Mouse (Mus musculus) heart, postnatal 36 days (tissue): ENCODE measurements at regions not wholly inside any gene's neighbourhood (a gene's known extent, or its start where the extent isn't known, plus 50 kb on each side); places are given as distances from the start of the nearest gene placed in this dataset.

Experiments used
- DNase-seq, 2 experiments: peaks; one replicate each; pipeline ENCODE4 v3.0.0; 2021 to 2022
- intact Hi-C: fragments of 180-260 bp; cut with DNase I; formaldehyde crosslinking; loops from one replicate; pipeline ENCODE4 v1.15.1; 2025

GRCm38 (mm10) chr8:87131716-87132115 is 246.7 kb upstream of the N4bp1 start:
- intact Hi-C loops = no loop called here
- DNase-seq = no peak

GRCm38 (mm10) chr8:87130691-87131090 is 245.6 kb upstream of the N4bp1 start:
- peak; percentile 10 to 17 for DNase-seq
- intact Hi-C loops = no loop called here

- DNase-seq = no peak
- intact Hi-C loops = no loop called here
Measured at GRCm38 (mm10) chr8:87128593-87128992, 243.5 kb upstream of the N4bp1 start.

- DNase-seq = no peak
Measured at GRCm38 (mm10) chr8:87116190-87116765, 231.2 kb upstream of the N4bp1 start.

GRCm38 (mm10) chr8:87112355-87112754 is 227.3 kb upstream of the N4bp1 start:
- intact Hi-C loops = no loop called here

More at GRCm38 (mm10) chr8:87116190-87116765, 231.2 kb upstream of the N4bp1 start:
- intact Hi-C loops = no loop called here

GRCm38 (mm10) chr8:87105106-87105505 is 220.0 kb upstream of the N4bp1 start:
- no peak for DNase-seq
- intact Hi-C loops = no loop called here

More at GRCm38 (mm10) chr8:87112355-87112754, 227.3 kb upstream of the N4bp1 start:
- no peak for DNase-seq

- intact Hi-C loops = no loop called here
- peak in 1 of 2 experiments; percentile 14 for DNase-seq
Measured at GRCm38 (mm10) chr8:87095211-87095610, 210.2 kb upstream of the N4bp1 start.

GRCm38 (mm10) chr8:87094685-87095084 is 209.6 kb upstream of the N4bp1 start:
- intact Hi-C loops = no loop called here
- DNase-seq = peak in 1 of 2 experiments; percentile 5

- intact Hi-C loops = no loop called here
- DNase-seq = no peak
Measured at GRCm38 (mm10) chr8:87093716-87094115, 208.7 kb upstream of the N4bp1 start.

GRCm38 (mm10) chr8:87093081-87093480 is 208.0 kb upstream of the N4bp1 start:
- no peak for DNase-seq
- intact Hi-C loops = no loop called here

- peak; percentile 5 to 11 for DNase-seq
- intact Hi-C loops = no loop called here
Measured at GRCm38 (mm10) chr8:87087451-87088095, 202.5 kb upstream of the N4bp1 start.

GRCm38 (mm10) chr8:87078260-87078659 is 193.2 kb upstream of the N4bp1 start:
- DNase-seq = no peak
- intact Hi-C loops = no loop called here

- intact Hi-C loops = no loop called here
Measured at GRCm38 (mm10) chr8:87075921-87076320, 190.9 kb upstream of the N4bp1 start.

GRCm38 (mm10) chr8:87071224-87071623 is 186.2 kb upstream of the N4bp1 start:
- intact Hi-C loops = no loop called here
- no peak for DNase-seq

More at GRCm38 (mm10) chr8:87075921-87076320, 190.9 kb upstream of the N4bp1 start:
- no peak for DNase-seq

- no peak for DNase-seq
- intact Hi-C loops = no loop called here
Measured at GRCm38 (mm10) chr8:87067106-87067505, 182.0 kb upstream of the N4bp1 start.

GRCm38 (mm10) chr8:87064768-87065167 is 179.7 kb upstream of the N4bp1 start:
- intact Hi-C loops = no loop called here
- DNase-seq = no peak

GRCm38 (mm10) chr8:87064250-87064747 is 179.2 kb upstream of the N4bp1 start:
- intact Hi-C loops = no loop called here
- DNase-seq = no peak

GRCm38 (mm10) chr8:87063588-87063987 is 178.5 kb upstream of the N4bp1 start:
- intact Hi-C loops = no loop called here
- no peak for DNase-seq

GRCm38 (mm10) chr8:87049746-87050145 is 164.7 kb upstream of the N4bp1 start:
- intact Hi-C loops = no loop called here
- DNase-seq = no peak

GRCm38 (mm10) chr8:87049196-87049595 is 164.1 kb upstream of the N4bp1 start:
- intact Hi-C loops = no loop called here
- no peak for DNase-seq

GRCm38 (mm10) chr8:87046590-87046989 is 161.5 kb upstream of the N4bp1 start:
- intact Hi-C loops = no loop called here
- no peak for DNase-seq

- DNase-seq = no peak
- intact Hi-C loops = no loop called here
Measured at GRCm38 (mm10) chr8:87043016-87043415, 158.0 kb upstream of the N4bp1 start.
